Mouse (Mus musculus) myocyte (in vitro differentiated cells): ENCODE measurements at regions not wholly inside any gene's neighbourhood (a gene's known extent, or its start where the extent isn't known, plus 50 kb on each side); places are given as distances from the start of the nearest gene placed in this dataset.

Experiments
- H3K27me3 ChIP-seq: one replicate; pipeline ENCODE4 v1.6.1; 2011; ENCODE audit not compliant: control insufficient read depth, insufficient read depth, insufficient read length
- H3K36me3 ChIP-seq: one replicate; pipeline ENCODE4 v1.6.1; 2011; ENCODE audit not compliant: control insufficient read depth, insufficient read depth
- H3K4me2 ChIP-seq: one replicate; pipeline ENCODE4 v1.6.1; 2011; ENCODE audit warnings: low read depth, control low read depth
- H3K4me3 ChIP-seq: one replicate; pipeline ENCODE4 v1.5.1; 2011; ENCODE audit warnings: mild to moderate bottlenecking, control low read depth, moderate library complexity
- H3K79me2 ChIP-seq: one replicate; pipeline ENCODE4 v1.6.1; 2011; ENCODE audit not compliant: control insufficient read depth, insufficient read depth
- H3ac ChIP-seq: one replicate; pipeline ENCODE4 v1.6.1; 2011; ENCODE audit not compliant: control insufficient read depth, insufficient read length
- CEBPB ChIP-seq: IDR thresholded peaks from 2 replicates; pipeline ENCODE4 v1.6.1; 2011; ENCODE audit warnings: mild to moderate bottlenecking, moderate library complexity; ENCODE audit not compliant: poor library complexity, insufficient read depth, severe bottlenecking
- E2F4 ChIP-seq: IDR thresholded peaks from one replicate; pipeline ENCODE4 v1.6.1; 2011; ENCODE audit warnings: mild to moderate bottlenecking, control low read depth, moderate library complexity; ENCODE audit not compliant: insufficient read depth
- MAX ChIP-seq: IDR thresholded peaks from one replicate; pipeline ENCODE4 v1.6.1; 2011; ENCODE audit warnings: low read depth, mild to moderate bottlenecking, control low read depth
- MYOD1 ChIP-seq, 3 experiments: IDR thresholded peaks; one replicate each; pipeline ENCODE4 v1.6.1; 2011; ENCODE audit warnings: control low read depth in 2 of 3, low read depth in 2 of 3, mild to moderate bottlenecking in 2 of 3, moderate library complexity in 1 of 3; ENCODE audit not compliant: insufficient read length in 2 of 3, control insufficient read depth in 1 of 3
- MYOG ChIP-seq, 3 experiments: IDR thresholded peaks; one replicate each; pipeline ENCODE4 v1.6.1; 2011; ENCODE audit warnings: control low read depth in 2 of 3, low read depth in 2 of 3, mild to moderate bottlenecking in 2 of 3; ENCODE audit not compliant: insufficient read length in 2 of 3, control insufficient read depth in 1 of 3, insufficient read depth in 1 of 3
- POLR2A ChIP-seq: IDR thresholded peaks from one replicate; pipeline ENCODE4 v1.6.1; 2011; ENCODE audit warnings: low read depth, mild to moderate bottlenecking, control low read depth, moderate library complexity; ENCODE audit not compliant: insufficient read length
- POLR2AphosphoS2 ChIP-seq: IDR thresholded peaks from one replicate; pipeline ENCODE4 v1.6.1; 2011; ENCODE audit warnings: low read depth, control low read depth; ENCODE audit not compliant: insufficient read length
- REST ChIP-seq: IDR thresholded peaks from one replicate; pipeline ENCODE4 v1.6.1; 2011; ENCODE audit warnings: mild to moderate bottlenecking, control low read depth, moderate library complexity; ENCODE audit not compliant: insufficient read depth, insufficient read length
- SRF ChIP-seq: IDR thresholded peaks from one replicate; pipeline ENCODE4 v1.6.1; 2011; ENCODE audit warnings: low read depth; ENCODE audit not compliant: control insufficient read depth, insufficient read length
- TCF12 ChIP-seq: IDR thresholded peaks from one replicate; pipeline ENCODE4 v1.6.1; 2011; ENCODE audit warnings: mild to moderate bottlenecking, control low read depth; ENCODE audit not compliant: poor library complexity, insufficient read depth, severe bottlenecking
- TCF3 ChIP-seq: IDR thresholded peaks from one replicate; pipeline ENCODE4 v1.6.1; 2011; ENCODE audit warnings: low read depth, control low read depth; ENCODE audit not compliant: insufficient read length
- USF1 ChIP-seq: IDR thresholded peaks from one replicate; pipeline ENCODE4 v1.6.1; 2011; ENCODE audit warnings: low read depth, mild to moderate bottlenecking, control low read depth, moderate library complexity

DNA sequence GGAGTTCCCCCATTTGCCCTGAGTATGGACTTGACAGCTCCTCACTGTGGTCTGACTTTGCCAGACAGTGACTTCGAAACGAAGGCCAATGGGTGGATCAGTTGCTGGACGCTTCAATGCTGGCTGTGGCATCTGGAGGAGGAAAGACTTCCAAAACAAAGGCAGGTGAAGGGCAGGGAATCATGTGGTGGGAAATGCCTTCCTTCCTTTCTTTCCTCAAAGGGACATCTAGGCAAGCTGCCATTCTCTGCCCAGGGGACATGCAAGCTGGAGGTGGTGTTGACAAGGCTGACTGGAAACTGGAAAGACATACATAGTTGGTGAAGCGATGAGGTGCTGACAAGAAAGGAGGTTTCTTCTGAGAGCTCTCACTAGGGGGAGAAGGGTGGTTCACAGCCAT lies 74.5 kb upstream of the Serp2 start:
- Histone ChIP-seq H3K4me3 (no peak overlapping the region), H3K36me3 (no peaks in the 10 kb centered on the region), H3K79me2 (no peaks in the 10 kb centered on the region), H3K4me2 (no peak overlapping the region), H3K27me3 (no peaks in the 10 kb centered on the region), H3ac (no peak overlapping the region)
- TF ChIP-seq TCF12 (no peak), POLR2A (no peak), USF1 (no peak), MYOG (IDR thresholded peaks at IDR 0.05; ENCODE audit: control insufficient read depth in 1 of 3, insufficient read depth in 1 of 3, insufficient read length in 2 of 3, low read depth in 2 of 3) (no peak), SRF (no peak), MAX (no peak), POLR2AphosphoS2 (no peak), REST (no peak), MYOD1 (IDR thresholded peaks at IDR 0.05; ENCODE audit: control insufficient read depth in 1 of 3, insufficient read length in 2 of 3, low read depth in 2 of 3) (no peak), E2F4 (no peak), CEBPB (no peak), TCF3 (no peak)

DNA sequence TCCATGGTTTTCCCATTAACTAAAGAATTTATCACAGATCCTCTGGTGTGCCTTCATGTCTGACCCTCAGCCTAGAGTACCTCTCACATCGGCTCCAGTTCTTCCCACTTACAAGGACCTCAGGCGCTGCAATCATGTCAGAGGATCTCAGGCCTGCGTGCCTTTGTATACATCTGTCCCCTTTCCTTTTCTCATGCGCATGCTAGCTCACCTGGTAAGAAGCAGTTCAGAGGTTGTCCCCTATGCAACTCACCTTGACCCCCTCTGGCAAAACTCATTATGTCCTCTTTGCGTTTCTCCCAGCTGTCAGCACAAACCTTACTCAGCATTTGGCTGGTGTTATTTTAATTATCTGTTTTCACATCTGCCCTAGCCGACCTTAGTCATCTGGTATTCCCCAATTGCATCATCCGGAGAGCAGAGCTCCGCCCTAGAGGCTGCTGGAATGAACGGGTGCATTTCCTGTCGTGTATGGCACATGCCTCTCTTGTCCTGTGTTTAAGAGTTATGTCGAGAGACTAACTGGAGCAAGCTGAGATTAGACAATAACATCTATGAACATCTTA lies 73.3 kb upstream of the Serp2 start:
- Histone ChIP-seq H3ac (no peak overlapping the region), H3K36me3 (no peaks in the 10 kb centered on the region), H3K27me3 (no peaks in the 10 kb centered on the region), H3K79me2 (no peaks in the 10 kb centered on the region), H3K4me2 (peak overlapping the region; percentile 20), H3K4me3 (no peak overlapping the region)
- no peak for TF ChIP-seq POLR2AphosphoS2
- no peak for TF ChIP-seq REST
- peak; percentile 90 for TF ChIP-seq CEBPB

DNA sequence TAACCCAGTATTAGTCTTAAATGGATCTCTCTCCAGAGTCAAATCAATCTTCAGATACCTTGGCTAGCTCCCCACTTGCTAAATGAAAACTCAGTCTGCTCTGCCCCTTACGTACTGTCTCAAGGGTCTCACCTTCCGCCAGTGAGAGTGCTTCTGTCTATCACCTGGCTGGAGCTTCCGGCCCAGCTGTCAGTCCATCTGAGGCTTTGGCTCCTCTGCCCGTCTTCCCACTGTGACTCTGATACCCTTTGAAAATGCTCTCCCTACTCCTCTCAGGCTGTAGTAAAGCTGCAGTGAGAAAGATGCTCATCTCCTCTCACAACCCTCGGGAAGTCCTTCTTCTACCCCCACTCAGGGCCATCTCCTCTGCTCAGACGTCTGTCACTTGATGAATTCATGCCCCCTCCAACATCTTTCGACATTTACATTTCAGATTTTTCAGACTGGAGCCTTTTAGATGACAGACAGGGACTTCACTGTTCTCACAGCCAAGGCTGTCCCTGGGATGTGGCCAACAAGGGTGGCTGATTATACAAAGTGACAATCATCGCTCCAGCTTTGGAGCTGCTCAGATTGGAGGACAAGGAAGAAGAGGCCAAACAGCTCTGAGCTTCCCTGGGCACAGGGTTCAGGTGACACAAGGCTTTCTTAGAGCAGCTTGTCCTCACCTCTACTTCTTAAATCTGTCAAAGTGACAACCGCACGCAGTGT lies 71.6 kb upstream of the Serp2 start:
- Histone ChIP-seq H3K4me2 (no peak overlapping the region), H3K4me3 (no peak overlapping the region), H3K36me3 (no peaks in the 10 kb centered on the region), H3ac (no peak overlapping the region), H3K27me3 (no peaks in the 10 kb centered on the region), H3K79me2 (no peaks in the 10 kb centered on the region)
- TF ChIP-seq POLR2A (no peak), TCF3 (no peak), MYOD1 (IDR thresholded peaks at IDR 0.05; ENCODE audit: control insufficient read depth in 1 of 3, insufficient read length in 2 of 3, low read depth in 2 of 3) (no peak), SRF (no peak), E2F4 (no peak), REST (no peak), MAX (no peak), POLR2AphosphoS2 (no peak), TCF12 (no peak)

GRCm38 (mm10) chr14:76625589-76626368 lies 69.1 kb upstream of the Serp2 start:
- Histone ChIP-seq H3K79me2 (no peaks in the 10 kb centered on the region), H3K27me3 (no peaks in the 10 kb centered on the region), H3K36me3 (no peaks in the 10 kb centered on the region), H3K4me3 (no peak overlapping the region), H3K4me2 (no peak overlapping the region), H3ac (no peak overlapping the region)
- TF ChIP-seq MYOD1 (IDR thresholded peaks at IDR 0.05; ENCODE audit: control insufficient read depth in 1 of 3, insufficient read length in 2 of 3, low read depth in 2 of 3), result no peak
- no peak for TF ChIP-seq REST
- TF ChIP-seq E2F4, result no peak
- no peak for TF ChIP-seq MYOG (IDR thresholded peaks at IDR 0.05; ENCODE audit: control insufficient read depth in 1 of 3, insufficient read depth in 1 of 3, insufficient read length in 2 of 3, low read depth in 2 of 3)
- no peak for TF ChIP-seq TCF12
- no peak for TF ChIP-seq SRF
- no peak for TF ChIP-seq MAX
- no peak for TF ChIP-seq CEBPB
- TF ChIP-seq POLR2AphosphoS2, result no peak
- TF ChIP-seq USF1, result no peak
- no peak for TF ChIP-seq POLR2A
- TF ChIP-seq TCF3, result no peak

GRCm38 (mm10) chr14:76624626-76625378 lies 68.1 kb upstream of the Serp2 start:
- Histone ChIP-seq H3K4me2 (no peak overlapping the region), H3ac (no peak overlapping the region), H3K79me2 (no peaks in the 10 kb centered on the region), H3K4me3 (no peak overlapping the region), H3K36me3 (no peaks in the 10 kb centered on the region), H3K27me3 (no peaks in the 10 kb centered on the region)
- TF ChIP-seq MYOG (IDR thresholded peaks at IDR 0.05; ENCODE audit: control insufficient read depth in 1 of 3, insufficient read depth in 1 of 3, insufficient read length in 2 of 3, low read depth in 2 of 3), result no peak
- TF ChIP-seq CEBPB, result no peak
- TF ChIP-seq SRF, result no peak
- TF ChIP-seq POLR2A, result no peak
- TF ChIP-seq REST, result no peak
- no peak for TF ChIP-seq MYOD1 (IDR thresholded peaks at IDR 0.05; ENCODE audit: control insufficient read depth in 1 of 3, insufficient read length in 2 of 3, low read depth in 2 of 3)
- no peak for TF ChIP-seq USF1
- no peak for TF ChIP-seq TCF3
